Mouse (Mus musculus): ENCODE results near the gene Skap1.

Gene Skap1

DNA sequence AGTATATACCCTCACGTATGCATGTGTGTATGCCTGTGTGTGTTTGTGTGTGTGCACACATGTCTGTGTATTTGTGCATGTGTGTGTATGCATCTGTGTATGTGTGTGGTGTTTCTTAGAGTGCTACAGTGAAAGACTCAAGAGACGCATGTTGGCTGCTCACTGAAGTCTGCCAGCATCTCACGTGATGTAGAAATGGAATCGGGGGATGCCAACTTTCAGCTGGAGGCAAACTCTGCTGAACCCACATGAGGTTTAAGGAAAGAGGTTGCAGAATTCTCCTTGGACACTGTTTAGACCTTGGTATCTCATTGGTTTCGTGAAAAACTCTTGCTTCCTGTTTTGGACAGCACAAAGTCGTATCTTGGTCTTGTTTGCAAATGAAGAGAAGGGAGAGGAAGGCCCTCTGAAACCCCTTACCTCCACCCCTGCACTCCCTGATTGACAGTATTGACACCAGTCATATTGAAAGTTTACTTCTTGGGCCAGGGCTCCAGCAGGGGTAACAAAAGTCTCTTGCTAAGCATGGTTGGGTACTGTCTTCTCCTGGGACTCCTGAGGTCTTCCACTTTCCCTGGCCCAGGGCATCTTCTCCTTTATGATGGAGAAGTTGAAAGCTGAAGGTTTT, 8.6 kb upstream of the Skap1 start:
- TF ChIP-seq NANOG (IDR thresholded peaks at IDR 0.05; ENCODE audit: borderline replicate concordance, low read length) = no peak
- no peak for TF ChIP-seq CTCF (conservative IDR thresholded peaks at IDR 0.05; ENCODE audit: low read length)
- TF ChIP-seq POU5F1 (IDR thresholded peaks at IDR 0.05; ENCODE audit: borderline replicate concordance, low read length) = no peak
- peaks cover 54% of the 10 kb centered on the region for H3K27me3 ChIP-seq (ENCODE audit: insufficient read depth, low read length)
- no peaks in the 10 kb centered on the region for H3K4me1 ChIP-seq (replicated peaks; ENCODE audit: low read depth, low read length)
- no peaks in the 10 kb centered on the region for H3K36me3 ChIP-seq (ENCODE audit: insufficient read depth, low read length)
- H3K4me3 ChIP-seq (replicated peaks; ENCODE audit: low read length) = no peak overlapping the region
- no peaks in the 10 kb centered on the region for H3K9me3 ChIP-seq (ENCODE audit: low read length)

- H3K4me3 ChIP-seq (replicated peaks; ENCODE audit: low read length) = no peak overlapping the region
- TF ChIP-seq POU5F1 (IDR thresholded peaks at IDR 0.05; ENCODE audit: borderline replicate concordance, low read length) (no peak), NANOG (IDR thresholded peaks at IDR 0.05; ENCODE audit: borderline replicate concordance, low read length) (no peak), CTCF (conservative IDR thresholded peaks at IDR 0.05; ENCODE audit: low read length) (no peak)
- H3K9me3 ChIP-seq (ENCODE audit: low read length) = no peaks in the 10 kb centered on the region
- no peaks in the 10 kb centered on the region for H3K36me3 ChIP-seq (ENCODE audit: insufficient read depth, low read length)
- peaks cover 58% of the 10 kb centered on the region for H3K27me3 ChIP-seq (ENCODE audit: insufficient read depth, low read length)
- no peaks in the 10 kb centered on the region for H3K4me1 ChIP-seq (replicated peaks; ENCODE audit: low read depth, low read length)
Measured at GRCm38 (mm10) chr11:96456508-96457305, 7.7 kb upstream of the Skap1 start.

GRCm38 (mm10) chr11:96461766-96462165, 2.6 kb upstream of the Skap1 start:
- Histone ChIP-seq H3K9me3 (ENCODE audit: low read length) (no peaks in the 10 kb centered on the region), H3K36me3 (ENCODE audit: insufficient read depth, low read length) (no peaks in the 10 kb centered on the region), H3K27me3 (ENCODE audit: insufficient read depth, low read length) (peaks cover 69% of the 10 kb centered on the region), H3K4me1 (replicated peaks; ENCODE audit: low read depth, low read length) (peaks cover 9% of the 10 kb centered on the region), H3K4me3 (replicated peaks; ENCODE audit: low read length) (no peak overlapping the region)
- no peak for TF ChIP-seq NANOG (IDR thresholded peaks at IDR 0.05; ENCODE audit: borderline replicate concordance, low read length)
- no peak for TF ChIP-seq POU5F1 (IDR thresholded peaks at IDR 0.05; ENCODE audit: borderline replicate concordance, low read length)
- TF ChIP-seq CTCF (conservative IDR thresholded peaks at IDR 0.05; ENCODE audit: low read length) = no peak

DNA sequence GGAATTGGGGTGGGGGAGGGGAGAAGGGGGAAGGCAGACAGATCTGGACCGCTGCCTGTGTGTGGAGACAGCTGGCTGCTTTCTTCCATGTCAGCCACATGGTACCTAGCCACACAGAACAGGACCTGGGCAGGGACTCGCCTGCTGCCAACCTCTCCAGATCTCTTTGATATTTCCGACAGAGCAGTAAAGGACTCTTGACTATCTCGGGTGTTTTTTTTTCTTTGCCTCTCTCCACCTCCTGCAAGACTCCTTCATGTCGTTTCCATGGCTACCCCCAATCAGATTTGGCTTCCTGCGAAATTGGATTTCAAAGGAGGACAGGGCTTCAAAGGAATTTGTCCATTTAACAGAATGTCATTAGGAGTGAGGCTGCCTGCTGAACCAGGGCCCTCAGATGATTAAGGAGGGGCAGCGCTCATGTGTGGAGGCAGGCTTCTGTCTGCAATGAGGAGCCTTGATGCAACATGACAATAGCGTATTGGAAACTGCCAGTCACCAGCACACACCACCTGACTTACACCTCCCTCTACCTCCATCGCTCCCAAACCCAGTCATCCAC, 2.1 kb upstream of the Skap1 start:
- peaks cover 9% of the 10 kb centered on the region for H3K4me1 ChIP-seq (replicated peaks; ENCODE audit: low read depth, low read length)
- H3K9me3 ChIP-seq (ENCODE audit: low read length) = no peaks in the 10 kb centered on the region
- no peaks in the 10 kb centered on the region for H3K36me3 ChIP-seq (ENCODE audit: insufficient read depth, low read length)
- H3K27me3 ChIP-seq (ENCODE audit: insufficient read depth, low read length) = peaks cover 65% of the 10 kb centered on the region
- TF ChIP-seq POU5F1 (IDR thresholded peaks at IDR 0.05; ENCODE audit: borderline replicate concordance, low read length) (no peak), NANOG (IDR thresholded peaks at IDR 0.05; ENCODE audit: borderline replicate concordance, low read length) (no peak), CTCF (conservative IDR thresholded peaks at IDR 0.05; ENCODE audit: low read length) (no peak)
- H3K4me3 ChIP-seq (replicated peaks; ENCODE audit: low read length) = no peak overlapping the region

DNA sequence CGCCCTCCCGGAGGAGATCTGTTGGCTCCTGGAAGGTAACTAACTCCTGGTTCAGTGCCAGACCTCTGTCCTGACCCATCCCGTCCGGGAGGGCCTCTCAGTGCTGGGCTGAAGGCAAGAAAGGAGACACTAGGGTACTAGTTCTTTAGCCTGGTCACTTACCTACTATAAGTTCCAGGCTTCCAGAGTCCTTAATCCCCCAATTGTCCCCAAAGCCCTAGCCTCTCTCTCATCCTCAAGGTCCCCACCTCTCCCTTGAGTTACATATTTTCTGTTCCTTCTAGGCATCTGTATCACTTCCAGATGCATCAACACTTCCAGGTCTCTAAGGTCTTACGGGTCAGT, 295 bp downstream of the Skap1 start:
- no peaks in the 10 kb centered on the region for H3K36me3 ChIP-seq (ENCODE audit: insufficient read depth, low read length)
- peak overlapping the region; percentile 74 for H3K4me3 ChIP-seq (replicated peaks; ENCODE audit: low read length)
- no peak for TF ChIP-seq NANOG (IDR thresholded peaks at IDR 0.05; ENCODE audit: borderline replicate concordance, low read length)
- no peak for TF ChIP-seq CTCF (conservative IDR thresholded peaks at IDR 0.05; ENCODE audit: low read length)
- TF ChIP-seq POU5F1 (IDR thresholded peaks at IDR 0.05; ENCODE audit: borderline replicate concordance, low read length) = no peak
- peaks cover 9% of the 10 kb centered on the region for H3K4me1 ChIP-seq (replicated peaks; ENCODE audit: low read depth, low read length)
- H3K9me3 ChIP-seq (ENCODE audit: low read length) = no peaks in the 10 kb centered on the region
- H3K27me3 ChIP-seq (ENCODE audit: insufficient read depth, low read length) = peaks cover 52% of the 10 kb centered on the region

DNA sequence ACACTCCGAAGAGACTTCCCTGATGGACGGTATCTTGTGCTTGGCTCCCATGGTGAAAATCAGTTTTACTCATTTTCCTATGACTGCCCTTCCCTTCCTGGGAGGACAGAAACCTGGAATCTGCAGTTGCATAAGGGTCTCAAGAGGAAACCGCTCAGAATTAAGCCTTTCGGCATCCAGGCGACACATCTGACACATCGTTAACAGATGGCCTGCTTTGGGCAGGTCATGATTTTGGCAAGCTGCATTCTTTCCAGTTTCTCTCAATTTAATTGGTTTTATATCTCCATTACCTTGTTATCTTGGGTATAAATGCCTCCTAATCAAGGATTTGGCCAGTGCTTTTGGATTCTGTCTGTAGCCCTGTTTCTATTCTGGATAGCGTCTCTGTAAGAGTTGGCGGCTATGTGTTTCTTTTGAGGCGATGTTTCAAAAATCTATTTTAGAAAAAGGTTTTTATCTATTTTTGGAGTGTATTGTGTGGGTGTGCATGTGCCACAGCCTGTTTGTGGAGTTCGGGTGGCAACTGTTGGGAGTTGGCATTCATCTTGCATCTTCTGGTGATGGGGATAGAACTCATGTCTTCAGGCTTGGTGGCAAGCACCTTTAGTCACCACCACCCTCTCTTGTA, 1.1 kb downstream of the Skap1 start:
- no peak overlapping the region for H3K4me3 ChIP-seq (replicated peaks; ENCODE audit: low read length)
- no peaks in the 10 kb centered on the region for H3K36me3 ChIP-seq (ENCODE audit: insufficient read depth, low read length)
- TF ChIP-seq POU5F1 (IDR thresholded peaks at IDR 0.05; ENCODE audit: borderline replicate concordance, low read length) (no peak), CTCF (conservative IDR thresholded peaks at IDR 0.05; ENCODE audit: low read length) (no peak), NANOG (IDR thresholded peaks at IDR 0.05; ENCODE audit: borderline replicate concordance, low read length) (no peak)
- H3K9me3 ChIP-seq (ENCODE audit: low read length) = no peaks in the 10 kb centered on the region
- H3K27me3 ChIP-seq (ENCODE audit: insufficient read depth, low read length) = peaks cover 49% of the 10 kb centered on the region
- H3K4me1 ChIP-seq (replicated peaks; ENCODE audit: low read depth, low read length) = peaks cover 9% of the 10 kb centered on the region

- peaks cover 9% of the 10 kb centered on the region for H3K4me1 ChIP-seq (replicated peaks; ENCODE audit: low read depth, low read length)
- H3K36me3 ChIP-seq (ENCODE audit: insufficient read depth, low read length) = no peaks in the 10 kb centered on the region
- TF ChIP-seq CTCF (conservative IDR thresholded peaks at IDR 0.05; ENCODE audit: low read length) = no peak
- H3K4me3 ChIP-seq (replicated peaks; ENCODE audit: low read length) = no peak overlapping the region
- no peaks in the 10 kb centered on the region for H3K9me3 ChIP-seq (ENCODE audit: low read length)
- H3K27me3 ChIP-seq (ENCODE audit: insufficient read depth, low read length) = peaks cover 47% of the 10 kb centered on the region
Measured at GRCm38 (mm10) chr11:96466382-96466781, 2.0 kb downstream of the Skap1 start.

DNA sequence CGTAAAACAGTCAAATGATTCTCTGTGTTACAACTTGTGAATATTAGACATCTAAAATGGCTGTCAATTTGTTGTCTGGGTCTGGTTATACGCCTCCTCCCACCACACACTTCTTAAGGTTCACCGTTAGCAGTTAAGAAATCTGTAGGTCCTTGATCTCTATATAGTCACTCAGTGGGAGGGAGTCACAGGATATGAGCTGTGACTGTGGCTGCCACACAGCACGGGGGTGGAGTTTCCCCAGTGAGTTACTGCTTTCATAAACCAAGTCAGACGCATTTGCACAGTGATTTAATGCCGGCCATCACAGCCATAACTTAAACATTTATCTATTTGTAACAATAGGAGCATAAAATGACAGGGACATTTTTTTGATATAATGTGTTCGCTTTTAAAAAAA, 2.6 kb downstream of the Skap1 start:
- no peak overlapping the region for H3K4me3 ChIP-seq (replicated peaks; ENCODE audit: low read length)
- H3K9me3 ChIP-seq (ENCODE audit: low read length) = no peaks in the 10 kb centered on the region
- peaks cover 9% of the 10 kb centered on the region for H3K4me1 ChIP-seq (replicated peaks; ENCODE audit: low read depth, low read length)
- TF ChIP-seq POU5F1 (IDR thresholded peaks at IDR 0.05; ENCODE audit: borderline replicate concordance, low read length) = no peak
- TF ChIP-seq NANOG (IDR thresholded peaks at IDR 0.05; ENCODE audit: borderline replicate concordance, low read length) = no peak
- TF ChIP-seq CTCF (conservative IDR thresholded peaks at IDR 0.05; ENCODE audit: low read length) = no peak
- no peaks in the 10 kb centered on the region for H3K36me3 ChIP-seq (ENCODE audit: insufficient read depth, low read length)
- H3K27me3 ChIP-seq (ENCODE audit: insufficient read depth, low read length) = peaks cover 41% of the 10 kb centered on the region

Data from E14TG2a.4 (cell line).